Mouse (Mus musculus): ENCODE measurements at regions not wholly inside any gene's neighbourhood (a gene's known extent, or its start where the extent isn't known, plus 50 kb on each side); places are given as distances from the start of the nearest gene placed in this dataset.

- Histone ChIP-seq H3K36me3 (ENCODE audit: control insufficient read depth, insufficient read depth, low read length) (no peaks in the 10 kb centered on the region), H3K9me3 (ENCODE audit: control insufficient read depth, low read length) (peaks cover 12% of the 10 kb centered on the region; the same call in 1 of the 2 replicates), H3K27me3 (ENCODE audit: control insufficient read depth, insufficient read depth, low read length) (no peaks in the 10 kb centered on the region), H3K4me3 (ENCODE audit: low read depth, low read length) (no peak overlapping the region), H3K4me2 (ENCODE audit: low read depth, low read length, severe bottlenecking) (no peak overlapping the region), H3K4me1 (replicated peaks; ENCODE audit: control insufficient read depth, insufficient read depth, low read length) (no peaks in the 10 kb centered on the region), H3K27ac (ENCODE audit: low read depth, low read length) (no peak overlapping the region), H3K9ac (ENCODE audit: low read length) (no peak overlapping the region)
- 94% methylated on average over 6 of the region's 6 CpGs for WGBS
- ATAC-seq (replicated peaks; ENCODE audit: low FRiP score): no peak
- no peak for DNase-seq (ENCODE audit: low spot score)
These were observed 137.7 kb downstream of the Erv3 start for GRCm38 (mm10) chr2:131721631-131722545.

- WGBS: 86% methylated on average over 5 of the region's 5 CpGs
- Histone ChIP-seq H3K27ac (ENCODE audit: low read depth, low read length) (no peak overlapping the region), H3K27me3 (ENCODE audit: control insufficient read depth, insufficient read depth, low read length) (no peaks in the 10 kb centered on the region), H3K36me3 (ENCODE audit: control insufficient read depth, insufficient read depth, low read length) (no peaks in the 10 kb centered on the region), H3K4me1 (replicated peaks; ENCODE audit: control insufficient read depth, insufficient read depth, low read length) (no peaks in the 10 kb centered on the region), H3K9me3 (ENCODE audit: control insufficient read depth, low read length) (no peaks in the 10 kb centered on the region; the same call in 1 of the 2 replicates), H3K4me2 (ENCODE audit: low read depth, low read length, severe bottlenecking) (no peak overlapping the region), H3K4me3 (ENCODE audit: low read depth, low read length) (no peak overlapping the region), H3K9ac (ENCODE audit: low read length) (no peak overlapping the region)
- ATAC-seq (replicated peaks; ENCODE audit: low FRiP score) (no peak), DNase-seq (ENCODE audit: low spot score) (no peak)
These were observed 142.0 kb downstream of the Erv3 start for GRCm38 (mm10) chr2:131717561-131717960.

GRCm38 (mm10) chr2:131716841-131717240, 142.7 kb downstream of the Erv3 start:
- H3K36me3 ChIP-seq (ENCODE audit: control insufficient read depth, insufficient read depth, low read length): no peaks in the 10 kb centered on the region
- 91% methylated on average over 5 of the region's 5 CpGs for WGBS
- no peaks in the 10 kb centered on the region for H3K4me1 ChIP-seq (replicated peaks; ENCODE audit: control insufficient read depth, insufficient read depth, low read length)
- no peaks in the 10 kb centered on the region; the same call in 1 of the 2 replicates for H3K9me3 ChIP-seq (ENCODE audit: control insufficient read depth, low read length)
- no peak overlapping the region for H3K27ac ChIP-seq (ENCODE audit: low read depth, low read length)
- no peak overlapping the region for H3K4me3 ChIP-seq (ENCODE audit: low read depth, low read length)
- ATAC-seq (replicated peaks; ENCODE audit: low FRiP score) (no peak), DNase-seq (ENCODE audit: low spot score) (no peak)
- no peaks in the 10 kb centered on the region for H3K27me3 ChIP-seq (ENCODE audit: control insufficient read depth, insufficient read depth, low read length)
- H3K9ac ChIP-seq (ENCODE audit: low read length): no peak overlapping the region
- H3K4me2 ChIP-seq (ENCODE audit: low read depth, low read length, severe bottlenecking): no peak overlapping the region

- Histone ChIP-seq H3K27me3 (ENCODE audit: control insufficient read depth, insufficient read depth, low read length) (no peaks in the 10 kb centered on the region), H3K36me3 (ENCODE audit: control insufficient read depth, insufficient read depth, low read length) (no peaks in the 10 kb centered on the region), H3K4me1 (replicated peaks; ENCODE audit: control insufficient read depth, insufficient read depth, low read length) (no peaks in the 10 kb centered on the region), H3K9ac (ENCODE audit: low read length) (no peak overlapping the region), H3K4me2 (ENCODE audit: low read depth, low read length, severe bottlenecking) (no peak overlapping the region), H3K4me3 (ENCODE audit: low read depth, low read length) (no peak overlapping the region), H3K9me3 (ENCODE audit: control insufficient read depth, low read length) (no peaks in the 10 kb centered on the region; the same call in 1 of the 2 replicates), H3K27ac (ENCODE audit: low read depth, low read length) (no peak overlapping the region)
- ATAC-seq (replicated peaks; ENCODE audit: low FRiP score) (no peak), DNase-seq (ENCODE audit: low spot score) (no peak)
- WGBS: 82% methylated on average over 3 of the region's 3 CpGs
These were observed 144.2 kb downstream of the Erv3 start for GRCm38 (mm10) chr2:131715381-131715780.

- H3K27me3 ChIP-seq (ENCODE audit: control insufficient read depth, insufficient read depth, low read length): no peaks in the 10 kb centered on the region
- H3K4me1 ChIP-seq (replicated peaks; ENCODE audit: control insufficient read depth, insufficient read depth, low read length): no peaks in the 10 kb centered on the region
- H3K4me2 ChIP-seq (ENCODE audit: low read depth, low read length, severe bottlenecking): no peak overlapping the region
- no peaks in the 10 kb centered on the region for H3K36me3 ChIP-seq (ENCODE audit: control insufficient read depth, insufficient read depth, low read length)
- H3K4me3 ChIP-seq (ENCODE audit: low read depth, low read length): no peak overlapping the region
- DNase-seq (ENCODE audit: low spot score): no peak
- no peaks in the 10 kb centered on the region for H3K9me3 ChIP-seq (ENCODE audit: control insufficient read depth, low read length)
- no peak overlapping the region for H3K9ac ChIP-seq (ENCODE audit: low read length)
- no peak for ATAC-seq (replicated peaks; ENCODE audit: low FRiP score)
- H3K27ac ChIP-seq (ENCODE audit: low read depth, low read length): no peak overlapping the region
These were observed 147.7 kb downstream of the Erv3 start for GRCm38 (mm10) chr2:131711886-131712285.

GRCm38 (mm10) chr2:131706565-131706964, 144.5 kb upstream of the Adra1d start:
- H3K27ac ChIP-seq (ENCODE audit: low read depth, low read length): no peak overlapping the region
- no peaks in the 10 kb centered on the region for H3K9me3 ChIP-seq (ENCODE audit: control insufficient read depth, low read length)
- ATAC-seq (replicated peaks; ENCODE audit: low FRiP score) (no peak), DNase-seq (ENCODE audit: low spot score) (no peak)
- H3K4me1 ChIP-seq (replicated peaks; ENCODE audit: control insufficient read depth, insufficient read depth, low read length): no peaks in the 10 kb centered on the region
- 84% methylated on average over 4 of the region's 4 CpGs for WGBS
- H3K4me3 ChIP-seq (ENCODE audit: low read depth, low read length): no peak overlapping the region
- no peaks in the 10 kb centered on the region for H3K27me3 ChIP-seq (ENCODE audit: control insufficient read depth, insufficient read depth, low read length)
- no peak overlapping the region for H3K9ac ChIP-seq (ENCODE audit: low read length)
- no peak overlapping the region for H3K4me2 ChIP-seq (ENCODE audit: low read depth, low read length, severe bottlenecking)
- no peaks in the 10 kb centered on the region for H3K36me3 ChIP-seq (ENCODE audit: control insufficient read depth, insufficient read depth, low read length)

GRCm38 (mm10) chr2:131704406-131704805, 142.3 kb upstream of the Adra1d start:
- DNase-seq (ENCODE audit: low spot score): no peak
- ATAC-seq (replicated peaks; ENCODE audit: low FRiP score): no peak
- Histone ChIP-seq H3K9me3 (ENCODE audit: control insufficient read depth, low read length) (no peaks in the 10 kb centered on the region), H3K36me3 (ENCODE audit: control insufficient read depth, insufficient read depth, low read length) (no peaks in the 10 kb centered on the region), H3K4me1 (replicated peaks; ENCODE audit: control insufficient read depth, insufficient read depth, low read length) (no peaks in the 10 kb centered on the region), H3K4me2 (ENCODE audit: low read depth, low read length, severe bottlenecking) (no peak overlapping the region), H3K9ac (ENCODE audit: low read length) (no peak overlapping the region), H3K4me3 (ENCODE audit: low read depth, low read length) (no peak overlapping the region), H3K27ac (ENCODE audit: low read depth, low read length) (no peak overlapping the region), H3K27me3 (ENCODE audit: control insufficient read depth, insufficient read depth, low read length) (no peaks in the 10 kb centered on the region)

- no peak overlapping the region for H3K4me3 ChIP-seq (ENCODE audit: low read depth, low read length)
- H3K27ac ChIP-seq (ENCODE audit: low read depth, low read length): no peak overlapping the region
- WGBS: 83% methylated on average over 4 of the region's 4 CpGs
- H3K9ac ChIP-seq (ENCODE audit: low read length): no peak overlapping the region
- ATAC-seq (replicated peaks; ENCODE audit: low FRiP score): no peak
- H3K4me1 ChIP-seq (replicated peaks; ENCODE audit: control insufficient read depth, insufficient read depth, low read length): no peaks in the 10 kb centered on the region
- no peaks in the 10 kb centered on the region for H3K36me3 ChIP-seq (ENCODE audit: control insufficient read depth, insufficient read depth, low read length)
- no peaks in the 10 kb centered on the region for H3K27me3 ChIP-seq (ENCODE audit: control insufficient read depth, insufficient read depth, low read length)
- H3K9me3 ChIP-seq (ENCODE audit: control insufficient read depth, low read length): no peaks in the 10 kb centered on the region
- H3K4me2 ChIP-seq (ENCODE audit: low read depth, low read length, severe bottlenecking): no peak overlapping the region
- no peak for DNase-seq (ENCODE audit: low spot score)
These were observed 140.1 kb upstream of the Adra1d start for GRCm38 (mm10) chr2:131702146-131702545.

GRCm38 (mm10) chr2:131699798-131700197, 137.7 kb upstream of the Adra1d start:
- no peak for DNase-seq (ENCODE audit: low spot score)
- no peak overlapping the region for H3K27ac ChIP-seq (ENCODE audit: low read depth, low read length)
- H3K4me1 ChIP-seq (replicated peaks; ENCODE audit: control insufficient read depth, insufficient read depth, low read length): no peaks in the 10 kb centered on the region
- no peaks in the 10 kb centered on the region for H3K9me3 ChIP-seq (ENCODE audit: control insufficient read depth, low read length)
- no peak for ATAC-seq (replicated peaks; ENCODE audit: low FRiP score)
- no peak overlapping the region for H3K4me2 ChIP-seq (ENCODE audit: low read depth, low read length, severe bottlenecking)
- no peak overlapping the region for H3K4me3 ChIP-seq (ENCODE audit: low read depth, low read length)
- H3K27me3 ChIP-seq (ENCODE audit: control insufficient read depth, insufficient read depth, low read length): no peaks in the 10 kb centered on the region
- 81% methylated on average over 3 of the region's 3 CpGs for WGBS
- H3K36me3 ChIP-seq (ENCODE audit: control insufficient read depth, insufficient read depth, low read length): no peaks in the 10 kb centered on the region
- no peak overlapping the region for H3K9ac ChIP-seq (ENCODE audit: low read length)

All from forebrain, embryonic 11.5 days (tissue).